Mouse (Mus musculus): ENCODE measurements around the gene Gm8453.
"Not testable (repeated sequence)": the region's sequence is repeated elsewhere in the genome, so short reads cannot be mapped to it uniquely, and the experiment has no call there.

Gene Gm8453

GRCm38 (mm10) chr7:22229384-22229783 is at the start of gene Gm8453:
TSS of gene Gm8453 (minus strand) at chr7:22229484.
- not testable (repeated sequence) for DNase-seq

GRCm38 (mm10) chr7:22201164-22201563 is 28.1 kb downstream of the Gm8453 start, which contains the start of gene Gm8653:
TSS of gene Gm8653 (minus strand) at chr7:22201264.
- DNase-seq, result not testable (repeated sequence)

GRCm38 (mm10) chr7:22189077-22189476 is 40.2 kb downstream of the Gm8453 start, which contains the start of gene Vmn1r143:
TSS of gene Vmn1r143 (plus strand) at chr7:22189377.
- not testable (repeated sequence) for DNase-seq

Data from lung, postnatal 4 days (tissue).